8 mouse cellular contexts compared by ENCODE assay signal in genomic region chr10:60753261-60753660, GRCm38 (mm10). TPM values are rescaled to one million over a fixed set of nuclear protein-coding genes. Genes with fewer than 3 reads are reported as not detected.
DNase-seq lines count a peak whose midpoint lies in the region; ATAC-seq and TF ChIP-seq lines count a peak whose summit lies in the region.

No protein-coding gene starts in this region.

- no peak overlapping the region for H3K4me3 ChIP-seq in left cerebral cortex, adult 2 months
- H3K4me3 ChIP-seq in forebrain, embryonic 14.5 days (ENCODE audit: low read depth, low read length) = no peak overlapping the region
- H3K4me3 ChIP-seq in limb, embryonic 13.5 days = no peak overlapping the region
- no peak overlapping the region for H3K4me3 ChIP-seq in stomach, embryonic 15.5 days (replicated peaks)

- H3K4me2 ChIP-seq in forebrain, embryonic 14.5 days (ENCODE audit: low read length) = peak overlapping the region; percentile 90
- peak overlapping the region; percentile 79 for H3K4me2 ChIP-seq in limb, embryonic 13.5 days (replicated peaks)
- peak overlapping the region; percentile 79 for H3K4me2 ChIP-seq in stomach, embryonic 15.5 days

- no peak overlapping the region; the same call in 1 of the 2 replicates for H3K27ac ChIP-seq in left cerebral cortex, adult 2 months
- no peak overlapping the region for H3K27ac ChIP-seq in forebrain, embryonic 14.5 days (ENCODE audit: low read depth, low read length)
- peak overlapping the region; percentile 53; the same call in 1 of the 2 replicates for H3K27ac ChIP-seq in limb, embryonic 13.5 days
- H3K27ac ChIP-seq in stomach, embryonic 15.5 days = peak overlapping the region; percentile 28; the same call in 1 of the 2 replicates

- no peaks in the 10 kb centered on the region for H3K36me3 ChIP-seq in forebrain, embryonic 14.5 days (ENCODE audit: control insufficient read depth, insufficient read depth, low read length)
- peaks cover 13% of the 10 kb centered on the region for H3K36me3 ChIP-seq in limb, embryonic 13.5 days
- no peaks in the 10 kb centered on the region for H3K36me3 ChIP-seq in stomach, embryonic 15.5 days

- WGBS in forebrain, embryonic 14.5 days = 70% methylated on average over 9 of the region's 9 CpGs
- 74% methylated on average over 9 of the region's 9 CpGs for WGBS in limb, embryonic 13.5 days
- WGBS in stomach, embryonic 15.5 days = 64% methylated on average over 9 of the region's 9 CpGs

- no peaks in the 10 kb centered on the region for H3K9me3 ChIP-seq in forebrain, embryonic 14.5 days (replicated peaks; ENCODE audit: control insufficient read depth, low read length)
- no peaks in the 10 kb centered on the region for H3K9me3 ChIP-seq in limb, embryonic 13.5 days
- H3K9me3 ChIP-seq in stomach, embryonic 15.5 days = no peaks in the 10 kb centered on the region

- peak; percentile 38 for TF ChIP-seq CTCF in left cerebral cortex, adult 2 months (IDR thresholded peaks at IDR 0.05)

- H3K9ac ChIP-seq in forebrain, embryonic 14.5 days (ENCODE audit: low read length) = no peak overlapping the region
- peak overlapping the region; percentile 50; the same call in 1 of the 2 replicates for H3K9ac ChIP-seq in limb, embryonic 13.5 days
- H3K9ac ChIP-seq in stomach, embryonic 15.5 days = no peak overlapping the region; the same call in 1 of the 2 replicates

- ATAC-seq in forebrain, embryonic 14.5 days = 0 out of 2 replicates have a peak, but pooled peaks have one; percentile 0
- no peak for ATAC-seq in limb, embryonic 13.5 days (ENCODE audit: low FRiP score, low read depth)
- ATAC-seq in stomach, embryonic 15.5 days (ENCODE audit: insufficient read depth, low FRiP score, low read depth) = no peak

- H3K27me3 ChIP-seq in forebrain, embryonic 14.5 days (replicated peaks; ENCODE audit: control insufficient read depth, insufficient read depth, low read length) = no peaks in the 10 kb centered on the region
- H3K27me3 ChIP-seq in limb, embryonic 13.5 days = no peaks in the 10 kb centered on the region
- H3K27me3 ChIP-seq in stomach, embryonic 15.5 days (replicated peaks) = no peaks in the 10 kb centered on the region

- DNase-seq in left cerebral cortex, adult 2 months (ENCODE audit: extremely low spot score in 1 of 2, low spot score in 2 of 2) = no peak
- DNase-seq in left cerebral cortex, postnatal 25 days (ENCODE audit: low spot score in 2 of 2) = no peak
- DNase-seq in forebrain, embryonic 14.5 days (ENCODE audit: low spot score) = no peak
- no peak for DNase-seq in left cerebral cortex, postnatal 36 days (ENCODE audit: low spot score in 2 of 2)
- DNase-seq in embryo, embryonic 11 days = no peak
- no peak for DNase-seq in adrenal gland, adult 2 months

- H3K4me1 ChIP-seq in forebrain, embryonic 14.5 days (ENCODE audit: control insufficient read depth, insufficient read depth, low read length) = peaks cover 6% of the 10 kb centered on the region; the same call in 1 of the 2 replicates
- peaks cover 17% of the 10 kb centered on the region for H3K4me1 ChIP-seq in limb, embryonic 13.5 days
- peaks cover 6% of the 10 kb centered on the region for H3K4me1 ChIP-seq in stomach, embryonic 15.5 days

- intact Hi-C loops in left cerebral cortex, adult 2 months (cut with DNase I) = no loop called here
- intact Hi-C loops in left cerebral cortex, postnatal 25 days (cut with DNase I) = no loop called here
- intact Hi-C loops in left cerebral cortex, postnatal 36 days (cut with DNase I) = no loop called here

RNA-seq across cellular contexts. Expression of gene Slc29a3, which starts 0.7 kb away (rescaled TPM):
- total RNA-seq in left cerebral cortex, adult 2 months (2021) = 10 to 100 TPM; 13.0 to 13.2 TPM
- total RNA-seq in left cerebral cortex, postnatal 25 days (2021) = 10 to 100 TPM; 14.9 to 17.5 TPM
- 6.5 and 8.5 TPM in 2 replicates for polyA plus RNA-seq in forebrain, embryonic 14.5 days (2014; fragmentation: Nextera tagmentation; extraction: Ambion mirVana)
- 12.4 and 13.7 TPM in 2 replicates for polyA plus RNA-seq in limb, embryonic 13.5 days (2015; fragmentation: Nextera tagmentation; extraction: Ambion mirVana)
- 11.3 and 11.4 TPM in 2 replicates for polyA plus RNA-seq in stomach, embryonic 15.5 days (2015; fragmentation: Nextera tagmentation; extraction: Ambion mirVana)
- 10 to 100 TPM; 15.5 to 18.4 TPM for total RNA-seq in left cerebral cortex, postnatal 36 days (2021)
- total RNA-seq in adrenal gland, adult 2 months (2021) = 10 to 100 TPM; 37.9 to 49.2 TPM
- 17.9 and 26.7 TPM in 2 replicates for polyA plus RNA-seq in adrenal gland, adult 2 months (2012; rRNA removed)

RNA-seq across cellular contexts. Expression of gene Cdh23, which starts 57.0 kb away (rescaled TPM):
- 1 to 10 TPM; 1.2 to 2.2 TPM for total RNA-seq in left cerebral cortex, adult 2 months (2021)
- total RNA-seq in left cerebral cortex, postnatal 25 days (2021) = 1 to 10 TPM; 1.7 to 2.5 TPM
- polyA plus RNA-seq in forebrain, embryonic 14.5 days (2014; fragmentation: Nextera tagmentation; extraction: Ambion mirVana) = 2.0 and 2.8 TPM in 2 replicates
- polyA plus RNA-seq in limb, embryonic 13.5 days (2015; fragmentation: Nextera tagmentation; extraction: Ambion mirVana) = 1.1 TPM in 2 replicates
- polyA plus RNA-seq in stomach, embryonic 15.5 days (2015; fragmentation: Nextera tagmentation; extraction: Ambion mirVana) = 0.44 and 0.76 TPM in 2 replicates
- total RNA-seq in left cerebral cortex, postnatal 36 days (2021) = 1 to 10 TPM; 1.7 to 1.8 TPM
- total RNA-seq in adrenal gland, adult 2 months (2021) = 1 to 10 TPM in 1 of 2 experiments, under 1 TPM in 1; 0.90 to 1.1 TPM
- 1.4 and 2.1 TPM in 2 replicates for polyA plus RNA-seq in adrenal gland, adult 2 months (2012; rRNA removed)

Comparison
In these comparisons a context has a peak if more than half of its experiments do, and no peak if none do; other contexts are left out.
1. H3K27ac ChIP-seq: peak in limb, embryonic 13.5 days (single experiment) and stomach, embryonic 15.5 days (single experiment); none in left cerebral cortex, adult 2 months (single experiment) and forebrain, embryonic 14.5 days (single experiment).
2. Peak in every context shown above with its lines, with median percentiles within 50 percentile points of each other: H3K4me2 ChIP-seq.